Mouse (Mus musculus): ENCODE results near the gene Lzts3. TPM values are rescaled to one million over a fixed set of nuclear protein-coding genes. Genes with fewer than 3 reads are reported as not detected.

Gene Lzts3
- polyA plus RNA-seq (2012; ENCODE audit: low replicate concordance), result 4.3 and 5.1 TPM in 2 replicates

GRCm38 (mm10) chr2:130642684-130643369 is at the start of gene Lzts3:
Lzts3 (minus strand) TSS chr2:130642803.

GRCm38 (mm10) chr2:130667559-130667958 is 25.0 kb upstream of the Lzts3 start, which contains the start of gene Itpa:
Itpa (plus strand) TSS chr2:130667610.

DNA sequence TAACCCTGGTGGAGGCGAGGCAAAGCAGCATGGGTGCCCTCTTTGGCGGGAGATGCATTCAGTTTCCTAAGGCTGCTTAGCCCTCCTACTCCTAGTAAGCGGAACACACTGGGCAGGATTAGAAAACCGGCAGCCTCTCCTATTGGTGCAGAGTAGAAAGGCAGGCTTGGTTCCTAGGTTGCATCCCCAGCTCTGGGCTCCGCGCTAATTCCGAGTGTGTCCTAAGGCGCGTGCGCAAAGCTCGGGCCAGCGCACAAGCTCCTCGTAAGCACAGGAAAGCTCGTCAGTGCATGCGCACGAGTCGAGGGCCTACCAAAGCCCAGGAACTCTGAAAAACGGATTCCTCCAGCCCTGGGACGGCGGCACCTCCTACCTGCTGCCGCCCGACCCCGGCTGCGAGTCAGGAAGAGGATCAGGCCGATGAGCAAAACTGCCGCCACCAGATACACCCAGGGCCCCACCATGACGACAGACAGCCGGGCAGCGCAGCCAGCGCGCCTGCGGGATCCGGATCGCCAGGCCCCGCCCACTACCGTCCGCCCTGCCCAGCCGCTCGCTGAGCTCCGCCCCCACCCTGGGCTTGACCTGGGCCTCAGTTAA is 21.6 kb upstream of the Lzts3 start, which contains the start of gene Ddrgk1:
Gene Ddrgk1 (minus strand): TSS at position 558 of the 600 bp plus-strand sequence.

DNA sequence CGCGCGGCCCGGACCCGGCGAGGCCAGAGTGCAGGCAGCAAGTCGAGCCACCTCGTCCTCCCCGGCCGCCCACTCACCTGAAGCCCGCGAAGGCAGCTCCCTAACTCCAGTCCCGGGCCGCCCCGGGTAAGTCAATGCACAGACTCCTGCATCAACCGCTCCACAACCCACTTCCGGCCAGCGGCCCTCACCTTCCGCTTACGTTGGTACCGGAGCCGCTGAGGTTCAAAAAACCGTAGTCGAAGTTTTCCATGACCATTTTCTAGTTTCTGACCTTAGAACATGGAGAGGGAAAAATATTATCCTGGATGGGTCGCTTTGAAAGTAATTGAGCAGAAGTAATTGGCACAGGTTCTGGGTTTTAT is 12.8 kb downstream of the Lzts3 start, which contains the start of the genes Fastkd5 and Ubox5:
Gene Fastkd5 (minus strand): TSS at position 189 of the 365 bp plus-strand sequence.
Gene Ubox5 (minus strand): TSS at position 200 of the 365 bp plus-strand sequence.

Other genes starting within 250 kb of the Lzts3 start
- gene Cpxm1, start 245.2 kb downstream of the Lzts3 start, polyA plus RNA-seq (2012; ENCODE audit: low replicate concordance), result 0.30 and 0.91 TPM in 2 replicates
- gene Gm28372, start 237.6 kb downstream of the Lzts3 start, polyA plus RNA-seq (2012; ENCODE audit: low replicate concordance), result not detected in 2 replicates
- gene 1700020A23Rik, start 237.5 kb downstream of the Lzts3 start, polyA plus RNA-seq (2012; ENCODE audit: low replicate concordance), result not detected in 2 replicates
- gene Tmem239, start 236.3 kb downstream of the Lzts3 start, polyA plus RNA-seq (2012; ENCODE audit: low replicate concordance), result not detected in 2 replicates
- gene Vps16, start 218.5 kb downstream of the Lzts3 start, polyA plus RNA-seq (2012; ENCODE audit: low replicate concordance), result 7.0 and 7.9 TPM in 2 replicates
- 6.0 and 7.3 TPM in 2 replicates for gene Pced1a, start 218.1 kb downstream of the Lzts3 start, polyA plus RNA-seq (2012; ENCODE audit: low replicate concordance)
- gene Ptpra, start 192.5 kb downstream of the Lzts3 start, polyA plus RNA-seq (2012; ENCODE audit: low replicate concordance), result 9.8 and 19.8 TPM in 2 replicates
- 88.7 and 188 TPM in 2 replicates for gene Mrps26, start 79.1 kb downstream of the Lzts3 start, polyA plus RNA-seq (2012; ENCODE audit: low replicate concordance)
- gene Oxt, start 66.6 kb downstream of the Lzts3 start, polyA plus RNA-seq (2012; ENCODE audit: low replicate concordance), result 0.73 TPM in 1 of 2 replicates, not detected in the other
- not detected in 2 replicates for gene Avp, start 60.2 kb downstream of the Lzts3 start, polyA plus RNA-seq (2012; ENCODE audit: low replicate concordance)
- gene Fastkd5, start 12.8 kb downstream of the Lzts3 start, polyA plus RNA-seq (2012; ENCODE audit: low replicate concordance), result 0.09 and 1.7 TPM in 2 replicates
- 2.0 and 3.0 TPM in 2 replicates for gene Ubox5, start 12.8 kb downstream of the Lzts3 start, polyA plus RNA-seq (2012; ENCODE audit: low replicate concordance)
- gene Ddrgk1, start 21.9 kb upstream of the Lzts3 start, polyA plus RNA-seq (2012; ENCODE audit: low replicate concordance), result 111 and 170 TPM in 2 replicates
- gene Itpa, start 24.8 kb upstream of the Lzts3 start, polyA plus RNA-seq (2012; ENCODE audit: low replicate concordance), result 4.7 and 10.8 TPM in 2 replicates
- 0.40 and 0.55 TPM in 2 replicates for gene Slc4a11, start 54.7 kb upstream of the Lzts3 start, polyA plus RNA-seq (2012; ENCODE audit: low replicate concordance)

Data from leukemia stem cell, adult 10-12 weeks (primary cell).